Mouse (Mus musculus) liver, adult 2 months (tissue): ENCODE measurements around the gene St7. TPM values are rescaled to one million over a fixed set of nuclear protein-coding genes. Genes with fewer than 3 reads are reported as not detected.

Experiments
- DNase-seq: peaks from one replicate; pipeline ENCODE4 v3.0.0-alpha.2; 2011; ENCODE audit warnings: low read depth, low spot score; ENCODE audit errors: extremely low read depth
- H3K27ac ChIP-seq: fragments of 200-500 bp; replicated peaks from 2 replicates; pipeline ENCODE4 v1.5.1; 2012; ENCODE audit warnings: low read depth, mild to moderate bottlenecking, control low read depth, inconsistent platforms, low read length; ENCODE audit not compliant: insufficient read depth
- H3K27me3 ChIP-seq: fragments of 200-500 bp; 2 replicates; pipeline ENCODE4 v1.6.1; 2012; ENCODE audit warnings: mild to moderate bottlenecking, moderate library complexity, low read length, inconsistent platforms; ENCODE audit not compliant: control insufficient read depth, insufficient read depth
- H3K36me3 ChIP-seq: fragments of 200-500 bp; 2 replicates; pipeline ENCODE4 v1.6.1; 2012; ENCODE audit warnings: low read length, inconsistent platforms; ENCODE audit not compliant: control insufficient read depth, insufficient read depth
- H3K4me1 ChIP-seq: fragments of 200-500 bp; 2 replicates; pipeline ENCODE4 v1.6.1; 2011; ENCODE audit warnings: low read length; ENCODE audit not compliant: control insufficient read depth, insufficient read depth
- H3K4me3 ChIP-seq: fragments of 200-500 bp; 2 replicates; pipeline ENCODE4 v1.5.1; 2011; ENCODE audit warnings: low read depth, mild to moderate bottlenecking, control low read depth, low read length, moderate library complexity; ENCODE audit not compliant: insufficient read depth
- H3K79me2 ChIP-seq: fragments of 200-500 bp; 2 replicates; pipeline ENCODE4 v1.6.1; 2012; ENCODE audit warnings: inconsistent platforms, mild to moderate bottlenecking, low read length, moderate library complexity; ENCODE audit not compliant: control insufficient read depth, insufficient read depth
- H3K9ac ChIP-seq: fragments of 200-500 bp; 2 replicates; pipeline ENCODE4 v1.6.1; 2012; ENCODE audit warnings: low read depth, mild to moderate bottlenecking, control low read depth, inconsistent platforms, low read length
- CTCF ChIP-seq: fragments of 200-500 bp; IDR thresholded peaks from 2 replicates; pipeline ENCODE4 v1.5.1; 2011; ENCODE audit warnings: low read depth, low read length, control low read depth
- POLR2A ChIP-seq: fragments of 200-500 bp; IDR thresholded peaks from 2 replicates; pipeline ENCODE4 v1.6.1; 2011; ENCODE audit warnings: low read length, control low read depth; ENCODE audit not compliant: insufficient read depth; ENCODE audit errors: extremely low read depth
- WGBS: fragments of 180-500 bp; shearing (Covaris S2); methylation state at CpG from one replicate; pipeline ENCODE4 v1.1.7; 2018; 5-methylcytosine and 5-hydroxymethylcytosine counted together
- polyA plus RNA-seq: library from polyadenylated mRNA; depleted of rRNA; stranded (reverse); fragments of >200 nt; gene quantifications from 2 replicates; pipeline ENCODE4 v1.2.3, GENCODE M21; 2012
- total RNA-seq: library from RNA; depleted of rRNA; stranded (reverse); fragments of >200 nt; gene quantifications from 2 replicates; pipeline ENCODE4 v1.2.3, GENCODE M21; 2014

Gene St7
- total and polyA plus RNA-seq, 2 experiments, result 5.7 to 8.8 TPM

DNA sequence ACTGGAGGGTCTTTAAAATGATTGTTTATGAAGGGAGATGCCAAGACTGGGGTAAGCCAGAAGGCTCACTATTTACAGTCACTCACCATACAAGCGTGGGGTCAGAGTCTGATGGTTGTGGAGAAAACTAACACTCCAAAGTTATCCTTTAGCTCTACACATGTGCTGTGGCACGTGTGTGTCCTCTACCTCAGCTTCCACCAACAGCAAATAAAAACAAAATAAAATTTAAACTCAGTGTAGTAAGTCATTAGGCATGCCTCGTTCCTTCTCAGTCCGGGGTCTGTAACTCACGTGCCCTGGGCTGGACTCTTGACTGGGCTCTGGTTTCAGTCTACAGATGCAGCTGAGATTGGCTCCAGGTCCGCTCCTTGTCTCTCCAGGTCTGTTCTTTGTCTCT, 27.3 kb downstream of the St7 start:
- WGBS, result 50% methylated on average over 6 of the region's 6 CpGs

DNA sequence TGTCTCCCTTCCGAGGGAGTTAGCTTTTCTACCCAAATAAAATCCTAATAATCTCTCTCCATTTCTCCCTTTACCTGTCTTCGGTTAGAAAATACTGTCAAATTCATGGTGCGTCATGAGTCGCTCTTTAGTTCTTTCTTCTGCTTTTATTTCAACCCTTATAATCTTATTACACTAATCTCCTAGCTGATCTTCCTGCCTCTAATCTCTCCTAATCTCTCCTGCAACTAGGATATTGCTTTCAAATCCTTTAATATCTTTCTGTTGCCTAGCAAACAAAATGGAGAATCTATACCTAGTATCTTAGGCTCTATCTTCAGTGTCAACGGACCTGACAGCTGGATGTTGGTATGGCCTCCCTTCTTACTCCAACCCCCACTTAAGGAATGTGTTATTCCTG, 29.0 kb downstream of the St7 start:
- H3K9ac ChIP-seq, result no peak overlapping the region
- no peak overlapping the region for H3K4me3 ChIP-seq
- WGBS, result 95% methylated on average over 5 of the region's 5 CpGs
- H3K27me3 ChIP-seq, result no peaks in the 10 kb centered on the region
- TF ChIP-seq POLR2A (no peak), CTCF (no peak)
- H3K27ac ChIP-seq, result no peak overlapping the region
- H3K79me2 ChIP-seq, result peaks cover 5% of the 10 kb centered on the region; the same call in 1 of the 2 replicates
- no peaks in the 10 kb centered on the region for H3K4me1 ChIP-seq
- no peaks in the 10 kb centered on the region for H3K36me3 ChIP-seq
- no peak for DNase-seq

More for the DNA sequence above, 27.3 kb downstream of the St7 start:
- DNase-seq, result peak; percentile 54
- Histone ChIP-seq H3K4me1 (no peaks in the 10 kb centered on the region), H3K36me3 (no peaks in the 10 kb centered on the region), H3K4me3 (no peak overlapping the region), H3K27ac (no peak overlapping the region), H3K79me2 (peaks cover 8% of the 10 kb centered on the region; the same call in 1 of the 2 replicates), H3K27me3 (no peaks in the 10 kb centered on the region), H3K9ac (no peak overlapping the region)
- TF ChIP-seq POLR2A, result no peak
- no peak for TF ChIP-seq CTCF

DNA sequence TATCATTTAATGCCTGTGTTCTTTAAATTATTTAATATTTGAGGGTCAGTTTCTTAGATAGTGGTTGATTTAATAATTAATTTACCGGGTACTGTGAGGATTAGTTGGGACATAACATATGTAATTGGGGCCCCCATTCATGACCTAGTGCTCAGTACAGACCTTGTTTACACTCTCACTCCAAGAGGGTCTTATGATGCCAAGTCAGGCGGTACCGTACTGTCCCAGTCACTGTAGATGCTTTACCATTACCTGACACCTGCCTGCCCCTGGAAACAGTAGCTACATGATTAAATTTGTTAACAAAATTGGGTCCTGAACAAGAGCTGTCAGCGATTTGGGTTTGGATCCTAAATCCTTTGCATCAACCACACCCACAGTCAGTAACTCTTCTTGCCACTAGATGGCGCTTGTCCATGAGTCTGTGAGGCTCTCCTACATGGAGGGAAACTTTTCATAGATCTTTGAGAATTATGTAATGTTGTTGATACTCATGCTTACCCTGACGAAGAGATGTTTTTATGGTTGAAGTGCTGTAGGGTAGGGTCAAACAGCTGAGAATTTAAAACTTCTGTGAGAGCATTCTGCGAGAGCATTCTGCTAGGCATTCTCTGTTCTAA, 33.2 kb downstream of the St7 start:
- peak overlapping the region; percentile 43; the same call in 1 of the 2 replicates for H3K4me3 ChIP-seq
- peak; percentile 38 for TF ChIP-seq CTCF
- no peak for TF ChIP-seq POLR2A
- H3K27ac ChIP-seq, result no peak overlapping the region
- H3K9ac ChIP-seq, result no peak overlapping the region
- H3K79me2 ChIP-seq, result peaks cover 10% of the 10 kb centered on the region; the same call in 1 of the 2 replicates
- peaks cover 6% of the 10 kb centered on the region for H3K4me1 ChIP-seq
- no peaks in the 10 kb centered on the region for H3K36me3 ChIP-seq
- no peaks in the 10 kb centered on the region for H3K27me3 ChIP-seq
- DNase-seq, result peak; percentile 66
- WGBS, result 40% methylated on average over 7 of the region's 7 CpGs

DNA sequence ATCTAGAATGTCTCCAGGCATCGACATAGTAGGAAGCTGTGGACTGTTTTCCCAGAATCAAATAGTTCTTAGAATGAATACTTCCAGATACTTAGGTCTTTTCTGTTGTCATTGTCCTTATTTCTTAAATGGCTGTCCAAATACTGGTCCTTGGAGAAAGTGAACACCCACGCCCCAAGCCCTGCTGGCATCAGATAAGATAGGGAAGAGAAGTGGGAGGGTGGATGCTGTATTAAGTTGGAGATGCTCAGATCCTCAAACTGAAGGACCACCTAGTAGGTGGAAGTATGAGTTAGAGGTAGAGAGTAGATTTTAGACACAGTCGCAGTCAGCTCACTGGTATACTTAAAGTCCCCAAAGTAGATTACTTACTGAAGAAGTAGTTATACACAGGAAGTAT, 34.5 kb downstream of the St7 start:
- Histone ChIP-seq H3K9ac (no peak overlapping the region), H3K27ac (no peak overlapping the region), H3K4me1 (peaks cover 6% of the 10 kb centered on the region), H3K36me3 (no peaks in the 10 kb centered on the region), H3K79me2 (peaks cover 11% of the 10 kb centered on the region; the same call in 1 of the 2 replicates), H3K4me3 (no peak overlapping the region), H3K27me3 (no peaks in the 10 kb centered on the region)
- TF ChIP-seq POLR2A, result no peak
- TF ChIP-seq CTCF, result no peak
- WGBS, result 92% methylated on average over 3 of the region's 3 CpGs
- DNase-seq, result no peak

DNA sequence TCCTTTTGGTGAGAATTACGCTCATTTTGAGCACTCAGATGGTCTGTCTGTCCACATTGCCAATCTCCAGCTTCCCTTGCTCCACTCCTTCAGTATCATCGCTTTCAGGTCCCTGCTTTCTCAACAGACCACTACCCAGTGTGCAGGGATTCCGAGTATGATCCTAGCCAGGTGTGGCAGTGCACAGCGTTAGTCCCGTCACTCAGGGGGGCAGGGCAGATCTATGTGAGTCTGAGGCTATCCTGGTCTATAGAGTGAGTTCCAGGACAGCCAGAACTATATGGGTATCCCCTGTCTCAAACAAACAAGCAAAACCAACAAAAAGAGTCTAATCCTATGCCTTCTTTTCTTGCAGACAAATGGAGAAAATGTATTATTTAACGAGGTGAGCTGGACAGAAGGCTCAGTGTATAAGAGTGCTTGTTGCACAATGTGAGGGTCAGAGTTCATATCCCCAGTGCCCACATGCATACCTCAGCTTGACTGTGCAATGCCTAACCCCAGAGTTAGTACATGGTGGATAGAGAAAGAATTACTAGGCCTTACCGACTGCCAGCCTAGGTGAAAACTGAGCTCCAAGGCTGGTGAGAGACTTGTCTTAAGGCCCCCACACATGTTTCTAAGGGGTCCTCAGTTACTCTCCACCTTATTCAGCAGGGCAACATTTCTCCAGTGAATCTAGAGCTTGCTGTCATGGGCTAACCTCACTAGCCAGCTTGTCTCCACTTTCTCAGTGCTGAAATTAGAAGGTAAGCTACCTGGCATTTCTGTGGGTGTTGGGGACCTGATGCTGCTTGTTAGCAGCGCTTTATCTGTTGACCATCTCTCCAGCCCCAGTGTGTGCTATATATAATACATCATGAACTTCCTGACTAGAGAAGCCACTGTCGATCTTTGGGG, 35.4 kb downstream of the St7 start:
- TF ChIP-seq CTCF, result no peak
- TF ChIP-seq POLR2A, result no peak
- WGBS, result 53% methylated on average over 9 of the region's 9 CpGs
- no peak overlapping the region for H3K9ac ChIP-seq
- H3K27me3 ChIP-seq, result no peaks in the 10 kb centered on the region
- no peak overlapping the region for H3K4me3 ChIP-seq
- H3K36me3 ChIP-seq, result no peaks in the 10 kb centered on the region
- H3K4me1 ChIP-seq, result peaks cover 6% of the 10 kb centered on the region
- H3K79me2 ChIP-seq, result peaks cover 11% of the 10 kb centered on the region; the same call in 1 of the 2 replicates
- DNase-seq, result peak; percentile 70
- H3K27ac ChIP-seq, result no peak overlapping the region

DNA sequence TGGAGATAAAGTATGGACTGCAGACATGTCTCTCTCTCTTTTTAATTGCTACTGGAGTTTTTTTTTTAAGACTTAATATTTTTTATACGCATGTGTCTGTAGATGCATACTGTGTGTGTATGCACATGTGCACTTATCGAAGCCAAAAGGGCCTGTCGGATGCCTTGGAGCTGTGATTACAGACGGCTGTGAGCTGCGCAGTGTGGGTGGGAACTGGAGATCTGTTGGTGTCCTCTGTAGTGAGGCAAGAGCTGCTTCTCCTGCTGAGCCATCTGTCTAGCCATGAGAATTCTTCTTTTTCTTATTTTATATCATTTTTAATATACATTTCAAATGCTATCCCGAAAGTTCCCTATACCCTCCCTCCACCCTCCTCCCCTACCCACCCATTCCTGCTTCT, 37.4 kb downstream of the St7 start:
- Histone ChIP-seq H3K36me3 (no peaks in the 10 kb centered on the region), H3K9ac (no peak overlapping the region), H3K4me3 (no peak overlapping the region), H3K27me3 (no peaks in the 10 kb centered on the region), H3K27ac (no peak overlapping the region), H3K4me1 (peaks cover 6% of the 10 kb centered on the region), H3K79me2 (peaks cover 7% of the 10 kb centered on the region; the same call in 1 of the 2 replicates)
- no peak for DNase-seq
- WGBS, result 91% methylated on average over 6 of the region's 6 CpGs
- TF ChIP-seq CTCF (no peak), POLR2A (no peak)
